9 mouse cellular contexts compared by ENCODE assay signal in genomic region chr6:89639025-89639424, GRCm38 (mm10). TPM values are rescaled to one million over a fixed set of nuclear protein-coding genes. Genes with fewer than 3 reads are reported as not detected.
DNase-seq lines count a peak whose midpoint lies in the region; ATAC-seq lines count a peak whose summit lies in the region.
"Had no signal": no experiment of that assay in that cellular context is flagged by ENCODE, and none has a peak within 500 bp of the region (broad histone marks: within the 10 kb centered on the region; RNA-seq: fewer than 3 reads in every experiment).

No protein-coding gene starts in this region.

- ATAC-seq in forebrain, embryonic 11.5 days (replicated peaks; ENCODE audit: low FRiP score) = no peak
- ATAC-seq in forebrain, embryonic 12.5 days (ENCODE audit: low FRiP score) = no peak
- no peak for ATAC-seq in liver, embryonic 11.5 days (replicated peaks; ENCODE audit: low FRiP score)
- no peak for ATAC-seq in erythroid progenitor cell, adult 5-6 weeks (replicated peaks; ENCODE audit: low FRiP score, poor library complexity, severe bottlenecking)

- H3K4me2 ChIP-seq in forebrain, embryonic 11.5 days (ENCODE audit: low read depth, low read length, severe bottlenecking) = no peak overlapping the region
- no peak overlapping the region for H3K4me2 ChIP-seq in forebrain, embryonic 12.5 days
- no peak overlapping the region for H3K4me2 ChIP-seq in liver, embryonic 11.5 days

- H3K9me3 ChIP-seq in forebrain, embryonic 11.5 days (ENCODE audit: control insufficient read depth, low read length) = no peaks in the 10 kb centered on the region
- H3K9me3 ChIP-seq in forebrain, embryonic 12.5 days = no peaks in the 10 kb centered on the region
- H3K9me3 ChIP-seq in liver, embryonic 11.5 days (ENCODE audit: control insufficient read depth, low read length) = no peaks in the 10 kb centered on the region

- H3K36me3 ChIP-seq in forebrain, embryonic 11.5 days (ENCODE audit: control insufficient read depth, insufficient read depth, low read length) = no peaks in the 10 kb centered on the region
- H3K36me3 ChIP-seq in forebrain, embryonic 12.5 days (replicated peaks) = no peaks in the 10 kb centered on the region
- no peaks in the 10 kb centered on the region for H3K36me3 ChIP-seq in liver, embryonic 11.5 days (ENCODE audit: control insufficient read depth, insufficient read depth, low read length)

- H3K27me3 ChIP-seq in forebrain, embryonic 11.5 days (ENCODE audit: control insufficient read depth, insufficient read depth, low read length) = no peaks in the 10 kb centered on the region
- 0 out of 2 replicates have a peak, but pooled peaks cover 4% of the 10 kb centered on the region for H3K27me3 ChIP-seq in forebrain, embryonic 12.5 days
- 0 out of 2 replicates have a peak, but pooled peaks cover 3% of the 10 kb centered on the region for H3K27me3 ChIP-seq in liver, embryonic 11.5 days (replicated peaks; ENCODE audit: control insufficient read depth, insufficient read depth, low read length)

- H3K27ac ChIP-seq in forebrain, embryonic 11.5 days (ENCODE audit: low read depth, low read length) = no peak overlapping the region
- no peak overlapping the region for H3K27ac ChIP-seq in forebrain, embryonic 12.5 days
- H3K27ac ChIP-seq in liver, embryonic 11.5 days (ENCODE audit: low read depth, low read length) = no peak overlapping the region

- H3K4me1 ChIP-seq in forebrain, embryonic 11.5 days (replicated peaks; ENCODE audit: control insufficient read depth, insufficient read depth, low read length) = 0 out of 2 replicates have a peak, but pooled peaks cover 3% of the 10 kb centered on the region
- peaks cover 8% of the 10 kb centered on the region; the same call in 1 of the 2 replicates for H3K4me1 ChIP-seq in forebrain, embryonic 12.5 days
- peaks cover 3% of the 10 kb centered on the region; the same call in 1 of the 2 replicates for H3K4me1 ChIP-seq in liver, embryonic 11.5 days (replicated peaks; ENCODE audit: control insufficient read depth, insufficient read depth, low read length)

- H3K9ac ChIP-seq in forebrain, embryonic 11.5 days (ENCODE audit: low read length) = no peak overlapping the region
- no peak overlapping the region for H3K9ac ChIP-seq in forebrain, embryonic 12.5 days
- H3K9ac ChIP-seq in liver, embryonic 11.5 days (ENCODE audit: low read depth, low read length) = no peak overlapping the region

- 36% methylated on average over 2 of the region's 2 CpGs for WGBS in forebrain, embryonic 11.5 days
- 38% methylated on average over 2 of the region's 2 CpGs for WGBS in forebrain, embryonic 12.5 days
- WGBS in liver, embryonic 11.5 days = 43% methylated on average over 2 of the region's 2 CpGs

- DNase-seq in forebrain, embryonic 11.5 days (ENCODE audit: low spot score) = peak; percentile 78
- peak; percentile 43 for DNase-seq in liver
- no peak for DNase-seq in liver, embryonic 11.5 days (ENCODE audit: low spot score)
- DNase-seq in adipocyte (ENCODE audit: low spot score) = peak; percentile 50
- peak; percentile 55 for DNase-seq in induced T-regulatory cell, adult 2 months (ENCODE audit: low read depth)
- DNase-seq in mesoderm, embryonic 11.5 days (ENCODE audit: low read depth, low spot score) = peak; percentile 60

- H3K4me3 ChIP-seq in forebrain, embryonic 11.5 days (ENCODE audit: low read depth, low read length) = no peak overlapping the region
- H3K4me3 ChIP-seq in forebrain, embryonic 12.5 days (replicated peaks) = no peak overlapping the region
- no peak overlapping the region for H3K4me3 ChIP-seq in liver, embryonic 11.5 days (ENCODE audit: low read depth, low read length)
- H3K4me3 ChIP-seq: megakaryocyte, embryonic 14.5 days had no signal

RNA-seq across cellular contexts. Expression of gene Txnrd3, which starts 4.8 kb away (rescaled TPM):
- 8.6 and 9.9 TPM in 2 replicates for polyA plus RNA-seq in forebrain, embryonic 11.5 days (2014; fragmentation: Nextera tagmentation; extraction: Ambion mirVana)
- polyA plus RNA-seq in forebrain, embryonic 12.5 days (2016; fragmentation: Nextera tagmentation; extraction: Ambion mirVana) = 9.1 and 10.2 TPM in 2 replicates
- 10.0 and 11.2 TPM in 2 replicates for polyA plus RNA-seq in liver, embryonic 11.5 days (2014; fragmentation: Nextera tagmentation; extraction: Ambion mirVana)
- total RNA-seq in erythroid progenitor cell, adult 5-6 weeks (2015; ENCODE audit: low replicate concordance) = 1.3 TPM in 1 of 2 replicates, not detected in the other
- total RNA-seq in erythroid progenitor cell, adult 5-6 weeks (2017; ENCODE audit: low replicate concordance) = 1.5 TPM in 1 of 2 replicates, not detected in the other

RNA-seq across cellular contexts. Expression of gene Chchd6, which starts 43.6 kb away (rescaled TPM):
- 93.7 and 98.9 TPM in 2 replicates for polyA plus RNA-seq in forebrain, embryonic 11.5 days (2014; fragmentation: Nextera tagmentation; extraction: Ambion mirVana)
- 87.3 and 88.5 TPM in 2 replicates for polyA plus RNA-seq in forebrain, embryonic 12.5 days (2016; fragmentation: Nextera tagmentation; extraction: Ambion mirVana)
- polyA plus RNA-seq in liver, embryonic 11.5 days (2014; fragmentation: Nextera tagmentation; extraction: Ambion mirVana) = 40.9 and 43.2 TPM in 2 replicates
- total RNA-seq in erythroid progenitor cell, adult 5-6 weeks (2015; ENCODE audit: low replicate concordance) = 5.0 TPM in 1 of 2 replicates, not detected in the other
- total RNA-seq in erythroid progenitor cell, adult 5-6 weeks (2017; ENCODE audit: low replicate concordance) = 3.7 TPM in 1 of 2 replicates, not detected in the other
